Mouse (Mus musculus) erythroblast, adult 5-6 weeks (primary cell): ENCODE measurements around the gene Lax1. TPM values are rescaled to one million over a fixed set of nuclear protein-coding genes. Genes with fewer than 3 reads are reported as not detected.
"Not testable (repeated sequence)": the region's sequence is repeated elsewhere in the genome, so short reads cannot be mapped to it uniquely, and the experiment has no call there.

Source experiments
- ATAC-seq: replicated peaks from 2 replicates; pipeline ENCODE4 v1.8.0; 2016; ENCODE audit warnings: moderate number of reproducible peaks, mild to moderate bottlenecking, moderate TSS enrichment, inconsistent platforms; ENCODE audit not compliant: poor library complexity, low FRiP score, severe bottlenecking
- total RNA-seq, 2 experiments: library from RNA; stranded (forward) in 1 of 2; stranded (reverse) in 1 of 2; fragments of 150-400 nt in 1 of 2; fragments of 200-764, 138-1000 nt in 1 of 2; gene quantifications; 2 replicates each; pipeline versions ENCODE4 v1.2.3 to v1.2.4; 2015 to 2017; ENCODE audit warnings: low replicate concordance in 2 of 2

The Lax1 gene
- 1.3 TPM in 1 of 2 replicates, not detected in the other for total RNA-seq (2015; ENCODE audit: low replicate concordance)
- 1.7 and 2.0 TPM in 2 replicates for total RNA-seq (2017; ENCODE audit: low replicate concordance)

- no peak for ATAC-seq
Measured at GRCm38 (mm10) chr1:133689897-133690296, at the start of gene Lax1. Lax1 (minus strand) TSS chr1:133690108.

DNA sequence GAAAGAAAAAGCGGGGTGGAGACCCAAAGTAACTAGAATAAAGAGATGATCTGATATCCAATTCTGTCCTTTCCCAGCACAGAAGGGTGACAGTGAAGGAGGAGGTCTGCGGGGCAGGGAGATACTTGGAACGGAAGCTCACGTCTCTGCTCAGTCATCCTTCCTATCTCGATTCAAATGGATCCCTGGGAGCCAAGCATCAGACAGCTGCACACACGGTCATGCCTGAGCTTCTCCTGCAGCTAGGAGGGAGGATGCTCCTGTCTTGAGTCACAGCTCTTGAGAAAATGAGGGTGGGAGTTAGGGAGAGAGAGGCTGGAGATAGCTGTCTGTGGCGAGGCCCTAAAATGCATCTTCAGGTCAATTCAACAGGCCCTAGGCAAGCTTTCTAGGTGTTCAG, 46.8 kb upstream of the Lax1 start:
- no peak for ATAC-seq

GRCm38 (mm10) chr1:133735995-133736652, 46.2 kb upstream of the Lax1 start:
- ATAC-seq = peak; percentile 49

DNA sequence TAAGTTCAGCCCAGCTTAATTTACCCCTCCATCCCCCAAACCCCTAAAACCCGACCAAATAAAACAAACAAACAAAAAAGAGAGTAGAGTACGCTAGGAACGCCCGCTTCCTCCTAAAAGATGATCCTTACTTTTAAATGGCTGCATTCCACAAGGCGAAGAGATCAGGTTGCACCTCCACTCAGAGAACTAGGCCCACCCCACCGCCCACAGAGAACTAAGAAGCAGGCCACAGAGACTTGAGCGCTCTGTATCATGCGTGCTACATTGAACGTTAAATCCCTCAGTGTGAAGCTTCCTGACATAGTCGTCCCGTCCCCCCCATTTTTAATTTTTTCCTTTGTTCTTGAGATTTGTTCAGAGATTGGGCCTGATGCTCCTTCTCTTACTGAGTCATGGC, 42.9 kb upstream of the Lax1 start:
- ATAC-seq = no peak

DNA sequence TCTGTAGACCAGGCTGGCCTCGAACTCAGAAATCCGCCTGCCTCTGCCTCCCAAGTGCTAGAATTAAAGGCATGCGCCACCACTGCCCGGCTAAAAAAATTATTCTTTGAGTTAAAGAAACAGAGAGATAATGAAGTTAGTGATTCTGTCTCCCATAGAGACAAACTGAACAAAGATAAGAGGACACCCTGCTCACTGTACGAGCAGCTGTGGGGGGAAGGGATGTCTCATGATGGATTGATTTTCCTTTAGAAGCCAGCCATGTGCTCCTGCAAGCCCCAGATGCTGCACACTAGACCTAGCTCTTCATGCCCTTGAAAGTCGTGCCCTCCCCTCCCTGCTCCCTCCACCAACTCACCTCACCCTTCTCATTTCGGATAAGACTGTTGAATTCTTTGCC, 38.4 kb upstream of the Lax1 start:
- ATAC-seq = no peak

GRCm38 (mm10) chr1:133720342-133720741, 30.4 kb upstream of the Lax1 start:
- no peak for ATAC-seq

DNA sequence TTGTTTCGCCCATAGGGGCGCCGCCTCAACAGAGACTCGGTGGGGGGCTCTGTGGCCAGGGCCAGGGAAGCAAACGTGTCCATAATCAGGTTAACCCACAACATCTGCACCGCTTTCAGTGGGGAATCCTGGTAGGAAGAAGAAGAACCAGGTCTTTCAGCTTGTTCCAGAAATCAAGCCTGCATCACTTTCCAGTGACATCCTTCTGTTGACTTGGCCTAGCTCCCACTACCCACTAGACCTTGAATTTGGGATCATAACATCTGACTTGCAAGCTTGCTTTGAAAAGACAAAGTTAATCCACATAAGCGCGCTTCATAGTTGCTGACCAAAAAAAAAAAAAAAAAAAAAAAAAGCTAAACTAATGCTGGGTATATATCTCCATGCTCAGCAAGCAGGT, 28.9 kb upstream of the Lax1 start:
- ATAC-seq = no peak

GRCm38 (mm10) chr1:133718296-133718695, 28.4 kb upstream of the Lax1 start:
- no peak for ATAC-seq

DNA sequence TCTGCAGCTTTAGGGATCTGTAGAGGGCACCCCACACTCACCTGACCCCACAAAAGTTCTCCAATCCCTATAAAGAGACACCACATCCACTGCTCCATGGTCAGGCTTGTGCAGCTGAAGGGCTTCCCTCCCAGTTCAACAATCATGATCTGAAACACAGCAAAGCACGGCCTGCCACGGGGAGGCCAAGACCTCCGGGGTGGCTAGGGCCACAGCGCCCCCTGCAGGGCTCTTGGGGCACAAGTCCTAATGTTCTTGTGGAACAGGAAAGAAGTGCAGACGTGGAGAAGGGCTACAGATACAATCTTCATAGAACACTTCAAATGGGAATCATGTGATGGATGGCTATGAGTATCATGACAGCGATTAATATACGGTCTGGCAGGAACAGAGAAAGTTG, 26.6 kb upstream of the Lax1 start:
- ATAC-seq = peak; percentile 37; the same call in 1 of the 2 replicates

GRCm38 (mm10) chr1:133715191-133715590, 25.3 kb upstream of the Lax1 start:
- ATAC-seq = no peak

- no peak for ATAC-seq
Measured at GRCm38 (mm10) chr1:133713009-133713370, 23.1 kb upstream of the Lax1 start.

- no peak for ATAC-seq
Measured at GRCm38 (mm10) chr1:133712288-133713008, 22.5 kb upstream of the Lax1 start.

DNA sequence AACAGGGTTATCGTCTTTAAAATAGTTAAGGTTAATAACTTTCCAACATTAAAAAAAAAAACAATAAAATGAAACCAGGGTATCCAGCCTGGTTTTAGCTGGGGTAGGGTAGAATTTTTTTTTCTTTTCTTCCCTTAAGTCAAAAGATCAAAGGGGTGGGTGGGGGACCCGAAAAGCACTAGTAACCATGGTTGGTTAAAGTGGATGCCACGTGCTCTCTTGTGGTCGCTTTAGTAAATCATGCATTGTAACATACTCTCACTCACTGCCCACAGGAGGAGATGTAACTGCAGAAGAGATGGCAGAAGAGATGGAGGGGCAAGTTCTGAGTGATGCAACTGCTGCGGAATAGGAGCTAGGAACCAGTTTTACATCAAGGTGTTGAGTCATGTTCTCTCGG, 21.5 kb upstream of the Lax1 start:
- no peak for ATAC-seq

DNA sequence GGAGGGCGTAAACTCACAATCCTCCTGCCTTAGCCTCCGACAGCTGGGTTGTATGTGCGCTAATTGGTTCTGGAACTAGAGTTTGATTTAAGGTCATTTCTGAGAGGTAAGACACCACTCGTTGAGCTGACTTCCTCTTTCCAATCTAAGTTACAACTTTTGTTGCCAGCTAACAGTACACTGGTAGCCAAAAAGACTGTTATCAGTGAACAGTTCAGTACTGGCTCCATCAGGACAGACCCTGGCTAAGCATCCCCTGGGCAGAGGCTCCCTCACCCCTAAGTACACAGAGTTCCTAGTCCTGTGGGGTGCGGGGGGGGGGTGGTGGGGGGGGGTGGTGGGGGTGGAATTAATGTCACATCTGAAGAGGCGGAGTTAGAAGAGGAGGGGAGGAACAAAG, 21.0 kb upstream of the Lax1 start:
- ATAC-seq = no peak

DNA sequence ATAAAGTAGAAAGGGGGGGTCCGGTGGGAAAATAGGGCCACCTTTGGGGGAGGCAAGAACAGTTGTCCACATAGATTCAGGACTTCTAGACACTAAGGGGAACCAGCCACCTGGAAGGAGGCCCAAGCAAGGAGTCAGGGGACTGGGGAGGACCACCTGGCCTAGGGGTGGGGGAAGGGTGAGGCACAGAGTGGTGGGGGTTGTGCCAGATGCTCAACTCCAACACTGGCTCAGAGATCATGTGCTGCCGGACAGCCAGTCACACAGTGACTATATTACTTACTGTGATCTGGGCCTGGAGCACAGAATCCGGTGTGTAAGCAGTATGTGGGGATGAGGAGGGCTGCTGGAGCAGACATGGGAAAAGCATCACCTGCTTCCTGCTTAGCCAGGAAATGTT, 19.4 kb upstream of the Lax1 start:
- ATAC-seq = no peak

- not testable (repeated sequence) for ATAC-seq
Measured at GRCm38 (mm10) chr1:133701824-133702223, 11.9 kb upstream of the Lax1 start.

GRCm38 (mm10) chr1:133697935-133698620, 8.2 kb upstream of the Lax1 start:
- ATAC-seq = no peak

DNA sequence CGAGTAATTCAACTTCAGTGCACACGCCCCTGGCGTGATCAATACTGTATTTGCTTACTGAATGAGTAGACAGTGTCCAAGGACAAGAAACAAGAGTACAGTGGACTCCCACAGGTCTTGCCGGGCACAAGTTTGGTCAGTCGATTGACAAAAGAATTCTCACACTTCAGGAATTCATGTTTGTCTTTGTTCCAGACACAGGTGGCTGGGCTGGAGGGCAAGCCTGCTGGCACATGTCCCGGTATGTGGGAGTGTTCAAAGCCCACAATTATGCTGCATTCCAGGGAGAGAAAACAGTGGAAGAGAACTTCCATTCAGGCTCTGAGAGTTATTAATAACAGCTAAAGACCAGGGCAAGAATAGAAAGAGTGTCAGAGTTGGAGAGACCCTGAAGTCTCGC, 6.0 kb upstream of the Lax1 start:
- ATAC-seq = no peak

- no peak for ATAC-seq
Measured at GRCm38 (mm10) chr1:133694876-133695275, 5.0 kb upstream of the Lax1 start.

DNA sequence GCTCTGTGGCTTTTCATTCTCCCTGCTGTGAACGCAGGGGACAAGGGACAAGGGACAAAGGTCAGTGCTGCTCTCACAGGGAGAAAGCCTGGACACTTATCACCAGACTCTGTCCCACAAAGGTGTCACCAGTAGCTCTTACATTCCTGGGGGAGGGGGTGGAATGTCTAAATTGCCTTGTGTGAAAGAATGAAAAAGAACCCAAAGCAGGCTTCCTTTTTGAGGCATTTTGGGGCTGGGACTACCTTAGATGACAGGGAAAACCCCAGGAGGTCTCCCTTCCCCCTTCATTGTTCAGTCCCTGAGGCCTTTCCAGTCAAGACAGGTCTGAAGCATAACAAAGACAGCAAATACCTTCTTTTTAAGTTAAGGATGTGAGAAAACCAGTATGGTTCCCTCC, 4.4 kb upstream of the Lax1 start:
- no peak for ATAC-seq

GRCm38 (mm10) chr1:133693536-133694114, 3.7 kb upstream of the Lax1 start:
- no peak for ATAC-seq
